Mouse (Mus musculus): ENCODE measurements at regions not wholly inside any gene's neighbourhood (a gene's known extent, or its start where the extent isn't known, plus 50 kb on each side); places are given as distances from the start of the nearest gene placed in this dataset.

- DNase-seq = no peak
These were observed 51.1 kb upstream of the Adra1b start for GRCm38 (mm10) chr11:43952151-43952550.

DNA sequence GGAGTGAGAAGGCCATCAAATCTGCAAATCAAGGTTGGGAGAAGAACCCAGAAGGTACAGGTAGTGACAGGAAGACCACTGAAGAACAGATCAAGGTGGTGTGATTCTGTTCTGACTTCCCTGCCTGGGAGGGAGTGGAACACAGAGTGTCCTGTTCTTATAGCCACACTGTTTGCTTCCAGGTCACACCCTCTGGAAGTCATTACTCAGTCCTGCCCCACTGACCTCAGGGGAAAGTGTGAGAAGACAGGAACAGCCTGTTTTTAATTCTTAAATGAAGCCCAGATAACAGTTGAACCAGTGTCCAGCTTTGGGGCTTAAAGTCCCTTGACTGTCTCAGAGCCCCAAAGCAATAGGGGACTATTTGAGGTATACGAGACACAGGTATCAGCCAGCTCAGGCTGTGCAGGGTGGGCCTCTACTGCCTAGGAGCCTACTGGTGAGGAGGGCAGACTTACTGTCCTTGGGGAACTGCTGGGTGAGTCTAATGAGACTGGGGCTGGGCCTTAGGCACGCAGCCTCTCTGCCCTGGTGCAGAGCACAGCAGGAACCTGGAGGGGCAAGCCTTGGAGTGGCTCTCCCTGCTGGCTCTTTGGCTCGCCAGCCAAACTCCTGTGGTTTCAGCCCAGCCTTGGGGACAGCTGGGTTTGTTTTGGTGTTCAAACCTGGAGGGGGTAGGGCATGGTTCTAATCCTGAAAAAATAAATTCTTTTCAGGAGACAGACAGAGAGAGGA lies 57.4 kb upstream of the Adra1b start:
- peak; percentile 68 for DNase-seq

DNA sequence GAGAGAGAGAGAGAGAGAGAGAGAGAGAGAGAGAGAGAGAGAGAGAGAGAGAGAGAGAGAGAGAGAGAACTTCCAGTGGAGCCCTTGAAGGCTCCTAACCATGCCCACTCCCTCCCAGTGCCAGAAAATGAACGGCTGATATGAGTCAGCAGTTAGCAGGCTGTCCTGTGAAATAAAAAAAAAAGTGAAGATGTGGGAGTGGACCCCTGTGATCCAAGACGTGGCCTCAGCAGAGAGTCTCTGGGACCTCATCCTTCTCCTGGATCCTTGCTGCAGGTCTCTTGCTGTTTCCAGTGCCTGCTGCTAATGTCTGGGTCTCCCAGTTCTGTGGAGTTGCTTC lies 57.9 kb upstream of the Adra1b start:
- DNase-seq = peak; percentile 30

DNA sequence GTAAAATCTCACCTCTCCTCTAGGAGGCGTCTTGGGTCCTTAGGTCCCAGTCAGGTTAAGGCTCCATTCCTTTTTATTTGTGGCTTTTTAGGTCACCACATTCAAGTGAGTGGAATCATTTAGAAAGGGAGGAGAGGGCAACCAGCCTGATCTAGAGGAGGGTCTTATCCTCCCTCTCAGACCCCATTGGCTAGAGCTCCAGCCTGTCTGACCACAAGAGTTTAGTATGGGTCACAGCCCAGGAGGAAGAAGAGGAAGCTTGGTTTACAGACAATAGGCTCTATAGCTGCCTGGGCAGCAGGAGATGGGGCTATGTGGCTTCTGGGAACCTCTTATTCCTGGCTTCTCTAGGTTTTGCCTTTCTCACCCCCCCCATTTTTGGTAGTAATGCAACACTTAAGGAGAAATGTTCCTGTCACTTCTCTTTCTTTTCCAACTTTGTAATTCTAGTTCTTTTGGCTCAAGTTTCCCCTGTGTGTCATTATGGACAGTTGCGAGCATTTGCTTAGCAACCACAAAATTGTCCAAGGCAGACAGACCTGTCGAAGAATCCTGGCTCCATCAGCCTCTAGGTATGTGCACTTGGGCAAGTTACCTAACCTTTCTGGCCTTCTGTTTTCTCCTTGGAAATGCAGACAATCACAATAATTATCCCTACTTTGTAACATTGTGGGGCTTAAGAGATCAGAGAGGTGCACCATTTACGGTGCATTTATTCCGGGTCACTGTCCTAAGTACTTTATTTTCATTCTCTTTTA lies 59.5 kb upstream of the Adra1b start:
- no peak for DNase-seq

- DNase-seq = peak; percentile 60
These were observed 60.5 kb upstream of the Adra1b start for GRCm38 (mm10) chr11:43961398-43962070.

- no peak for DNase-seq
These were observed 66.8 kb upstream of the Adra1b start for GRCm38 (mm10) chr11:43967764-43968163.

DNA sequence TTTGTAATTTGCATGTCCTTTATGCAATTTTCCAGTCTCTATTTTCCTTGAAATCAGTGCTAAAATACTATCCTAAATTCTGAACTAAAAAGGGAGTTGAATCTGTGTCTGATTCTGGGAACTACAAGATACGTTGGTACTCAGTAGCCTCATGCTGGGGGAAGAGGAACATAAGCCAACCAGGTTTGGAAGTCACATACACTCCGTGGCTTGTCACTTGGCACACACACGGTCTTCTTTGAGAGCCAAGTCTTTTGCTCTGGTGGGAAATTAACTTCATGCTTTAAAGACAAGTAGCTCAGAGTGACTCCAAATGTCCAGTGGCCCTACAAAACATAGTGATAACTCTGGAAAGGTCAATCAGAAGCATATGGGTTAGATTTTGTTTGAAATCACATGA lies 70.9 kb upstream of the Adra1b start:
- no peak for DNase-seq

DNA sequence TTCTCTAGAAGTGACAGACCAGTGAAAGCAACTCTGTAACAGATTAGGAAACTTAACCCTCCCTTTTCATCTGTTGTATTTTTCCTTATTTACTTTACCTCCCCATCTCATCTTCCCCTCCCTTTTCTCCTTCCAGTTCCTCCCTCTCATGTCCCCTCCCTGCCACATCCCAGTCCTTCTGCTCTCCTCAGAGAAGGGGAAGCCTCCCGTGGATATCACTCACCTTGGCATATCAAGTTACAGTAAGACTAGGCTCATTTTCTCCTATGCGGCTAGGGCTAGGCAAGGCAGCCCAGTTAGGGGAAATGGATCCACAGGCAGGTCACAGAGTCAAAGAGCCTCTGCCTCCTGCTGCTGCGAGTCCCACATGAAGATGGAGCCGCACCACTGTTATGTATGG lies 75.0 kb upstream of the Adra1b start:
- no peak for DNase-seq

DNA sequence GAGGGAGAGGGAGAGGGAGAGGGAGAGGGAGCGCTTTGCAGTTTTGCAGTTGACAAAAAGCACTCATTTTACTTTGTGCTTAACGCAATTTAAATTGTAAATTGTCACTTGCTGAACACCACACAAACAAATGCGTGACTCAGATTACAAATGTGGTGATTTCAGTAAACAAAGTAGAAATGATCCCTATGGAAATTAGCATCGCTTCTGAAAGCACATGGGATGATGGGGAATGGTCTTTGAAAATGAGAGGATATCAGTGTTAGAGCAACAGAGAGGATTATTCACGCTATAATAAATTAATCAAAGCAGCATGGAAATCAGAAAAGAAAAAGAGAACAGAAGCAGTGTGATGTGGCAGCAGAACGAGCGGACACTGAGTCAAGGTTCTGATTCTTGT lies 78.4 kb upstream of the Adra1b start:
- no peak for DNase-seq

GRCm38 (mm10) chr11:43980444-43980843 lies 79.4 kb upstream of the Adra1b start:
- no peak for DNase-seq

DNA sequence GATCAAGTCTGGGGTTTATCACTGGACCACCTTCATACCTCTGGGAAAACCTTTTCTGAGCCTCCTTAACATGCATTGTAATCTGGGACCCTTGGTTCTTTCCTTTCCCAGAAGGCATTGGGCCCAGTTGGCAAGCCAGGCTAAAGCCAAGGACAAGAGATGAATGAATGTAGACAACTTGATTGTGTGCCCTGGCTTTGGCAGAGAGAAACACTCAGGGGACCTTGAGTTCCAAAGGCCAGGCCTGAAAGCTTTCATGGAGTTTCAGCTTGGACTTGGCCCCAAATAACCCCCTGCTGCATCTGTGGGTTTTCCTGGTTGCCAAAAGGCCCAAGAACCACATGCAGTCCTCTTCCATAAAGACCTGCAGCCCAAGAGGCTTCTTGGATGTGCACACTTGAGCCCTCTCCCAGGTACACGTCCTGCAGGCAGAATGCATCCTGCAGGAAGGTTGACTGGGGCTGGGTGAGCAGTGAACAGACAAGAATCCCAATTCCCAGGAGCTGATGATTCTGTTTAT lies 89.0 kb upstream of the Adra1b start:
- no peak for DNase-seq

DNA sequence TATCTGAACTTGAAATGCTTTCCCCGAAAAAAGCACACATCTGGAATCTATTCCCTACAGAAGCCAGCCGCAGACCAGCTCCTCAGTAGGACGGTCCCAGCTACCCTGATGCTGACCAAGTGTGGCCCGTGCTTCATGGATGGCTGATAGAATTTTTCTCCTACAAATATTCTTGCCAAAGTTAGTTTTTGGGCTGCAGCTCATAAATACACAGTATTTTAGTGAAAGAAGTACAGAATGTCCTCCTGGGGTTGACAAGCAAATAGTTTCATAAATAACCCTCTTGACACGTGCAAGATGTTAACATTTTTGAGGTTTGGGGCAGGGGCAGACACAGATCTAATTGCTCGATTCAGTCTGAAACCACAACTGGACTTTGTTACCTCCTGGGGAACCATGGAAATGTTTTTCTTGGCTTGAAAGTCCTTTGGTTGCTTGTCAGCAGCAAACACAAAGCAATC lies 91.0 kb upstream of the Adra1b start:
- DNase-seq = peak; percentile 44

- no peak for DNase-seq
These were observed 97.2 kb upstream of the Adra1b start for GRCm38 (mm10) chr11:43998046-43998725.

GRCm38 (mm10) chr11:44000056-44000455 lies 99.0 kb upstream of the Adra1b start:
- no peak for DNase-seq

DNA sequence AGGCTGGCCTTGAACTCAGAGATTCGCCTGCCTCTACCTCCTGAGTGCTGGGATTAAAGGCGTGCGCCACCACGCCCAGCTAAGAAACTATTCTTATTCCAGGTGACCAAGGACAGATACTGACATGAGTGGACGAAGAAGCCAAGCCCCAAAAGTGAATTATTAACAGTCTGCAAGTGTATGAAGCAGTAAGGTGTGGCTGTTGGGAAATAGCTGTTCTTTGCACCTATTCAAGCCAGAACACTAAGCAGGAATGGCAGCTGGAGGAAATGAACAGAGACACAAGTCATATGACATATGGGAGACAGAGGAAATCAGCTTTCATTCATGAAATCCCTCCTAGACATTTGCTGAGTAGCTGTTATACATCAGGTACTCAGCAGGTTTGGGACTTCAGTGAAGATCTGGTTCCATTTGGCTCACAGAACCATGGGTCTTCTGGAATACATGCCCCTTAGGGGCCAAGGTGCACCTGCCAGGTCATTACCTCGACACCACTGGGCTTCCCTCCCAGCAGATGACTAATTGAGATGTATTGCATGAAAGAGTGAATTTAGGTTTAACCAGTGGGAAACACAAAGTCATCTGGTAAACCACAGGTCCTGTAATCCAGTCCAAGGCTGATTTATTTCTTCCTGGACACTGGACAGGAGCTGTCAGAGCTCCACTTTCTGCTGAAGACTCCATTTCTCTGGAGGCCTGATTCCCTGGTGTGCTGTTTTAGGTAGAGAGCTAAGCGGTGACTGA lies 101.0 kb upstream of the Adra1b start:
- no peak for DNase-seq

DNA sequence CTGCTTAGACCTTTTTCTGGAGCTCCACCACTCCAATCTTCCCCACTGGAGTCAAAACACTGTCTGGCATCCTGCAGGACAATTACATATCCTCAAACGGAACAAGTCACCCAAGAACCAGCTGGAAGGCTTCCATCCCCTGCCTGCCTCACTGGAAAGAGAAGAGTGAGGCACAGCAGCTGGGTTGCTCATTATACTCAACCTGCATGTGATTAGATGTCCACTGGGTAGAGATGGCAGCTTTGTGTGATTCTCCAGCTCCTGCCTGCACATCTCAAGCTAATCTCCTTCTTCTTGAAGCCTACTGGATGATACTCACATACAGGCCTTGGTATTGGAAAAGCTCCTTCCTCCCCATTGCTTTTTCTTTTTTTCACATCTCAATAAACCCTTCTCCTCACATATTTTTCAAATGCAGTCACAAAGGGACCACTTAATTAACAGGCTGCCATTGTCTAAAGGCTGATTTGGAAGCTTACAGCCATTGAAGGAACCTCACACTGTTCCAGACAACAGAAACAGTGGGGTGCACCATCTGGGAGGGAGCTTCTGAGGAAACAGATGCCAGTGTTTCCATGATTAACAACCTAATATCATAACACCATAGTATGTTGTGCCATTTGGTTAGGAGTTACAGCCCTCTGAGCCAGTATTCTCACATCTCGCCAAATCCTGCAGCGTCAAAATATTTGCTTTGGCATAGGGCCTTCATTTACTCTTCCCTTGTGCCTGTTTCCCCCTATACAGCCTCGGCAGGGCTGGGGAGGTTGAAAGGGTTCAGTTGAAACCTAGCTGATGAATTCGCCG lies 101.9 kb upstream of the Adra1b start:
- peak; percentile 74 for DNase-seq

- DNase-seq = no peak
These were observed 106.6 kb upstream of the Adra1b start for GRCm38 (mm10) chr11:44007526-44008040.

- no peak for DNase-seq
These were observed 111.3 kb upstream of the Adra1b start for GRCm38 (mm10) chr11:44012314-44012713.

DNA sequence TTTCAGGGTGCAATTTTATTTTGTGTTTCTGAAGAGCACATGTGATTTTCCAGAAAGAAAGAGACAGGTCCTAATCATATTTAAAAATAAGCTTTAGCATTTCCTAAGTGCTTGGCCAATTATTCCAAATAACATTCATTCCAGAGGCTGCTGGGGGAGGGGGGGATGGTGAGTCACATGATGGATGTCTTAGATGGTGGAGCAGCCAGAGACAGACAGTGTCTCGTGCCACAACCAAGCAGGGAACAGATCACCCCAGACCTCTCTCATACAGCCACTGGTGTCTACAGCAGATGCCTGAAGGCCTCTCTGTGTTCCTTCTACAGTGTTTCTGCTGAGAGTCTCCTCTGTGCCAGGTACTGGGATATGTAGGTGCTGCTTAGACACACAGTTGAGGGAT lies 112.8 kb upstream of the Adra1b start:
- DNase-seq = peak; percentile 29

DNA sequence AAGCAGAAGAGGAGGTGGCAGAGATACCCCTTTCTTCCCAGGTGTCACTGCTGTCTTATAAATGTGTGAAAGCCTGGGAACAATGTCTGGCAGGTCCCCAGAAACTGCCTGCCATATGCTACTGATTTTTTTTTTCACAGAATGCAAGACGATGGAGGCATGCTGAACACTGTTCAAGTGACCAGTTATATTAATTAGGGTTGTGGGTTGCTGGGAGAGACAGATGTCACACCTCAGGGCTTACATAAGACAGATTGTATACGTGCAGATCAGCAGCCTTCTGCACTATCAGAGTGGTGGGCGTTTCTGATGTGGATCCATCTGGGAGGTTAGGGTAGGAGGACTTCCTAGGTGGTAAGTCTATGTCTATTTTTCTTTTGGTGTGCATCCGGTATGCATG lies 120.6 kb upstream of the Adra1b start:
- DNase-seq = no peak

DNA sequence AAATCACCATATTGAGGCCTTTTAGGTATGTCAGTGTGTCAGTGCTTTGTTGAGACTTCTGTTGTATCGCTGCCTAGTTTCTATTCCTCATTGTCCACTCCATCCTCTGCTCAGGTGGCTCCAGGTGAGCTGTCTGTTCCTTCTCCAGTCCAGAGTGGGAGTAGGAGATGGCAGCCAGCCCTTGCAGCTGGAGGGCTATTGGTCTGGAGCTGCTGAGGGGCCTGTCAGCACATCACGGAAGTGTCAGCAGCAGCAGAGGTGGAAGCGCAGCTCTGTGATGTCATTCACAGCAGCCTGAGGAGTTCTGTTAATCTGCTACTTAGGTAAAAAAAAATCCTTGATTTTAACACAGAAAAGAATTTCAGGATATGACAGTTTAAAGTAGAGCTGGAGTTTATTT lies 126.0 kb upstream of the Adra1b start:
- DNase-seq = no peak
